Mouse (Mus musculus) urinary bladder, adult 2 months (tissue): ENCODE results near the gene Cmya5. TPM values are rescaled to one million over a fixed set of nuclear protein-coding genes. Genes with fewer than 3 reads are reported as not detected.
"Not testable (repeated sequence)": the region's sequence is repeated elsewhere in the genome, so short reads cannot be mapped to it uniquely, and the experiment has no call there.

ENCODE experiments used
- DNase-seq: peaks from one replicate; pipeline ENCODE4 v3.0.0; 2022; ENCODE audit warnings: low spot score
- polyA plus RNA-seq: library from polyadenylated mRNA; depleted of rRNA; stranded (reverse); fragments of >200 nt; gene quantifications from 2 replicates; pipeline ENCODE4 v1.2.3, GENCODE M21; 2012

The Cmya5 gene
- polyA plus RNA-seq, 1 experiment = 0.76 TPM

- DNase-seq = no peak
Measured at GRCm38 (mm10) chr13:93122321-93122720, 22.2 kb downstream of the Cmya5 start.

GRCm38 (mm10) chr13:93117241-93117640 is 27.3 kb downstream of the Cmya5 start:
- no peak for DNase-seq

- no peak for DNase-seq
Measured at GRCm38 (mm10) chr13:93102340-93103090, 42.0 kb downstream of the Cmya5 start.

DNA sequence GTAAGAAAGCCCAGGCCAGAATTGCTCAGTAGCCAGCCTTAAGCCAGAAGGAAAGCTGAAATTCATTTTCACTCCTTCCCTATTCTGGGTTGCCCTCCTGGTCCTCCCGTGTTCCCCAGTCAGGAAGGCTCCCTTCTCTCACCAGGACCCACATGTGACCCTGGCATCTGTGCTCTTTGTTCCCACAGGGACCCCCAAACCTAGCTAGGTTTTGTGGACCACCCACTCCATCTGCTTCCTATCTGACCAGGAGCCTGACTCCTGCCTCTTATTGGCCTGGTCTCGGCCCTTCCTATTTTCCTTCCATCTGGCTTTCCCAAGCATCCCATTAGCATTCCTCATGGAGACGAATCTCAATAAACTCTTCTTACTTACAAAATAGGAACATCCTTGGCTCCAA is 45.9 kb downstream of the Cmya5 start:
- DNase-seq = no peak

DNA sequence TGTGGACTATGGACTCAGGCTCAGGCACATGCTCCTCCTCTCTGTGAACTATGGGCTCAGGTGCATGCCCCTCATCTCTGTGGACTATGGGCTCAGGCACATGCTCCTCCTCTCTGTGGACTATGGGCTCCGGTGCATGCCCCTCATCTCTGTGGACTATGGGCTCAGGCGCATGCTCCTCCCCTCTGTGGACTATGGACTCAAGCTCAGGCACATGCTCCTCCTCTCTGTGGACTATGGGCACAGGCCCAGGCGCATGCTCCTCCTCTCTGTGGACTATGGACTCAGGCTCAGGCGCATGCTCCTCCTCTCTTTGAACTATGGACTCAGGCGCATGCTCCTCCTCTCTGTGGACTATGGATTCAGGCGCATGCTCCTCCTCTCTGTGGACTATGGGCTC is 47.9 kb downstream of the Cmya5 start:
- no peak for DNase-seq

DNA sequence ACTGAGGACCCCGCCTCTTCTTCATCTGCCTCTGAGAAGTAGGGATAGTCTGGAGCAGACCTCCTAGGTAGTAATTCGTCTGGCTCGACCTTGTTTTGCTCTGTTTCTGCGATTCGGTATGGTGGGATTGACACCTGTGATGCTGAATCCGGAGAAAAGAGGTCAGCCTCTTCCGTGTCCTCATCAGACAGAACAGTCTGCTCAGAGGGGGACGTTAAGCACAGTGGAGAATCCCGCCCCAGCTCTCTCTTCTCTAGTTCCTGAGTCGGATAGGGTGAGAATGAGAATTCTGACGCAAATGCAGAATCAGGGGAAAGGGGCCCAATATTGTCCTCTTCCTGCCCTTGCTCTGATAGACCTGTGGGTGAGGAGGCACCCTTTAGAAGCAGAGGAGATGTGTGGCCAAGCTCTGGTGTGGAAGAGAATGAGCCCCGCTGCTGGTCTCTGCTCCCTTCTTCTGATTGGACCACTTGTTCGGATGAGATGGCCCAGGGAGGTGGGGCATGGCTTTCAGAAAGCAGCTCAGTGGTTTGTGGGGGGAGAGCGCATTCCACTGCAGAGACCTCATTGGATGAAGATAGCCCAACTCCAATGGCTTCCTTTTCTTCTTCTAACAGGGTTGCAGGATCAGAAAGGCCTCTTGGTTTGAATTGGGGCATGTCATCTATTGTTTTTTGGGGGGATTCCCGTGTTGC is 49.3 kb downstream of the Cmya5 start:
- no peak for DNase-seq

DNA sequence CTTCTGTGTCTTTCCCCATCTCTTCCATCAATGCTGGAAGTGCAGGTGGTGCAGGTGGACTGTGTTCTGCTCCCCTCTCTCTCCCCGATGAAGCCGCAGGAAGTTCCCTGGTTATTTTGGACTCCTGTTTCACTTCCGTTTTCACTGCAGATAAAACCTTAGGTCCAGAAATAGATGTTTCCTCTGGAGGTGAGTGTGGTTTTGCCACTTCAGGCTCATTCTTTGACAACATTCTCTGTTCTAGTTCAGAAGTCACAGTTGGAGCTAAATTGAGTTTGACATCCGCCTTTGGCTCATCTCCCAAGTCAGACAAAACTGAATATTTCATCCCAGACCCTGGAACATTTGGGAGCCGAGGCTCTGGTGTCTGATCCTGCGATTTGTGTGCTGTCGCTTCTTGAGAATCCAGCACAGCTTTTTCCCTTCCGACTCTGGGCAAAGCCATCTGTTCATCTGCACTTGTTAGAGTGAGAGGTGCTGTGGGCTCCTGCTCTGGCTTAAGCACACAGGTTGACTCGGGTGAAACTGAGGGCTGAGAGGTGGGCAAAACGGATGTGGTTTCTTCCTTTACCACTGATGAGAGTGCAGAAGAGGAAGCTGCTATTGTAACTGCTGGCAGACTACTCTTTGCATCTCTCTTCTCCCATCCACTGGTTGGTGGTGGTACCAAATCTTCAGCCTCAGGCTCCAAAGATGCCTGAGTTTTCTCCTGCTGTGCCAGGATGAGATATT is 50.2 kb downstream of the Cmya5 start:
- no peak for DNase-seq

DNA sequence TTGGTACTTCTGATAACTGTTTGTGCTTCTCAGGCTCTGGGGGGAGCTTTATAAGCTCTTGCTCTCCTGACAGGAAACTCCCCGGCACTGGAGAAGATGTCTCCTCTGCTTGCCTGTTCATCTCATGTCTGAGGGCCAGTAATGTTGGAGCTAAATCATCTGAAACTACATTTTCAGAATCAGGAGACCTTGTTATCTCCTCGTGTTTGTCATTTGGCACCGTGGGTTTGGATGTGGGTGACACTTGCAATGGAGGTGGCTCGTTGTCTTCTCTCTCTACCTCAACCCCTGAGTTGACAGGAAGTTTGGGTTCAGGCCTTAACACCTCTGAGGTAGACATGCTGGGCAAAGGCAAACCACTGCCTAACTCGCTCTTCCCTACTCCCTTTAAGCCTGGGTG is 50.8 kb downstream of the Cmya5 start:
- DNase-seq = no peak

DNA sequence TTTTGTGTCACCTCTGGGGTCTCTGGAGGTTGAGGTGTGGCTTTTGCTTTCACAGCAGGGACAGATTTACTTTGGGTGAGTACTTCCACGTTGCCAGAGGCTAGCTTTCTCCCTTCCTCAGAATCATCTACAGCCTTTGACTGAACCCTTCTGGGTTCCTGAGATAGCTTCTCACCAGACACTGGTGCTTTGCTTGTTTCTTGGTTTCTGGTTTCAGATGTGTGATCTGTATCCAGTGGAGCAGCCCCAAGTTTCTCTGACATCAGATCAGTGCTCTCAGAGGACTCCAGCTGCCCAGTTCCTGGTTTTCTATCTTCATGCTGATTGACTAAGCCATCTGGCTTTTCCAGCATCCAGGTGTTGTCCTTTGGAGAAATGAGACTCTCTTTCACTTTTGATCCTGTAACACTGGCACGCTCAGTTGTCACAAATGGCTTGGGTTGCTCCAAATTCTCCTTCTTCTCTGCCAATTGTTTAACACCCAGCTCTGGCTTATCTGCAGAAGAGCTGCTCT is 51.6 kb downstream of the Cmya5 start:
- DNase-seq = no peak

DNA sequence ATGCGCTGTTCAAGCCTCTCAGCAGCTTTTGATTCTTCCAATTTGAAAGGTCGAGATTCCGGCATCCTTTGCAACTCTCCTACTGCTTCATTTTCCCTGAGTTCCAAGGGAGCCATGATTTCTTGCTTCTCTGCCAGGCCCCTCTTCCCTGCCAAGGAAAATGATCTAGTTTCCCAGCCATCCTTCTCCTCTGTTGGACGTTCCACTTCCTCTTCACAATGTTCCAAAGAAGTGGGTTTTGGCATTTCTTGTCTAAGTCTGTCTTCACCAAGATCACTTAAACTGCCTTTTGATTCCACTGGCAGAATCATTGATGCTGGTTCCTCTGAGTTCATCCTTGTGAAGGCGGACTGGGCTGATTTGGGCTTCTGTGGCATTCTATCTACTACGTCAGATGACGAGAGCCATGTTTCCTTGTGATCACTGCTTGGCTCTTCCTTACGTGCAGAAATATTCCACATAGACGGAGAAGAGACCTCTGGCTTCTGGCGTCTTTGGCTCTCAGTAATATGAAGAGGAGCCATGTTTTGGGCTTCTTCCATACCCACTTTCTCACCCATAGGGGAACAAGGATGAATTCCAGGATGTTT is 52.6 kb downstream of the Cmya5 start:
- no peak for DNase-seq

DNA sequence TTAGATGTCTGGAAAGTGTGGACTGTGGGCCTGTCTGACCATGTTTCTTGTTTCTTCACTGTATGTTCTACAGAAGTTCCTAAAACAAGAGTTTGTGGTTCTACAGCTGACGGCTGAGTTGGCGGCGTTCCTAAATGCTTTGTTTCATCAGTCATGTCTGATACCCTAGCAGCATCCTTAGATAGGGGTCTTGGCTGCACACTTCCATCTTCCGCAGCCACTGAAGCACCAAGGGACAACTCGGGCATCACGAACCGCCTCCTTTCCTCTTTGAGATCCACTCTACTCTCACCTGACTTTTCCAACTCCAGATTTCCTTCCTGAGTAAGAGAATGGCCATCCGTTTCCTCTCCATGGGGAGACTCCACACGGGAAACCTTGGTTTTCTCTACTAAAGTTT is 53.3 kb downstream of the Cmya5 start:
- no peak for DNase-seq

DNA sequence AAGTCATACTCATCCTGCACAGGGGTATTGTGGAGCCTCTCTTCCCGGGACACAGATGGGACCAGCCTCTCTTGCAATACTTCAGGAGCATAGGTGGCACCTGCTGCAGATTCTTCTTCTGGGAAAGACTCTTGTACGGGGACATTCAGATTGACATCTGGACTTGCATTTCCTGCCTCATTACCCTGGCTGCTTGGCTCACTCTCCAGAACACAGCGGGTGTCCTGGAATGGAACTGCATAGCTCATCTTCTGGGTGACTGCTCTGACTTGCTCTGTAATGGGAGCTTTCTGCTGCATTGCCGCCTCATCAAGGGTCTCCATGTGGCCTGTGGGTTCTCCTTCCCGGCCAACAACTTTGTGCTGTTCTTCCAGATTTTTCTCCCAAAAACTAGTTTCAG is 55.0 kb downstream of the Cmya5 start:
- no peak for DNase-seq

DNA sequence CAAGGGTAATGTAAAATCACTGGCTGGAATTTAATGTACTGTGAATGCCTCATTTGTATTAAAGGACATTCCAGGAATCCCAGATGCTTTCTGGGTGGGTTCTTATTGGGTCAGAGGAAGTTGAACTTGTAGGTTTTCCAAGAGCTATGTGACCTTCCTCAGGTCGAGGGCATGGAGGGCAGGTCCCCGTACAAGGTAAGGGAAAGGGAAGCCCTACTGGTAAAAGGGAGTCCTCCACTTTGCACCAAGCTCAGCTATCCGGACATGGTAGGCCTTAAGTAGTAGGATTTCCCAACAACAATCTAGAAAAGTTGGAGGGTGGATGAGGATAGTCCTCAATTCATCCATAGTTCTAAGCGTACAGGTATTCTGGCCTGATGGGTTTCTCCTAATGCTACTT is 58.8 kb downstream of the Cmya5 start:
- DNase-seq = no peak

- not testable (repeated sequence) for DNase-seq
Measured at GRCm38 (mm10) chr13:93082324-93082723, 62.2 kb downstream of the Cmya5 start.

GRCm38 (mm10) chr13:93080859-93081258 is 63.7 kb downstream of the Cmya5 start:
- DNase-seq = no peak

- no peak for DNase-seq
Measured at GRCm38 (mm10) chr13:93074147-93074641, 70.3 kb downstream of the Cmya5 start.

DNA sequence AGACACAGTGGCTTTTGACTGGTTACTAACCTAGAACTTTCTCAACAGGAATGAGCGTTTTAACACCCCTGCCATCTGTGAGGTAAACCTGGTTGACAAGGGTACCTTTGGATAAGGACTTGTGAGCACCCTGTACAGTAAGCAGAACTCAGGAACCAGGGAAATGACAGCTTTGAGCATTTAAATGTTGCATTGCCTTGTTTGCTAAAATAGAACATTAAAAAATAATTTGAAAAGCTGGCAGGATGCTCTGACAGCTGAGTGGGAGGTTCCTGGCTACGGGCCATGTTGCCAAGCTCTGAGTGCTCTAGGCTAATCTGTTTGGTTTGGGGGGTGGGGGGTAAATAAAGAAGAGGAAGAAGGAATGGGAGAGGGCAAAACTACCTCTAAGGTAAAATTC is 70.9 kb downstream of the Cmya5 start:
- no peak for DNase-seq

DNA sequence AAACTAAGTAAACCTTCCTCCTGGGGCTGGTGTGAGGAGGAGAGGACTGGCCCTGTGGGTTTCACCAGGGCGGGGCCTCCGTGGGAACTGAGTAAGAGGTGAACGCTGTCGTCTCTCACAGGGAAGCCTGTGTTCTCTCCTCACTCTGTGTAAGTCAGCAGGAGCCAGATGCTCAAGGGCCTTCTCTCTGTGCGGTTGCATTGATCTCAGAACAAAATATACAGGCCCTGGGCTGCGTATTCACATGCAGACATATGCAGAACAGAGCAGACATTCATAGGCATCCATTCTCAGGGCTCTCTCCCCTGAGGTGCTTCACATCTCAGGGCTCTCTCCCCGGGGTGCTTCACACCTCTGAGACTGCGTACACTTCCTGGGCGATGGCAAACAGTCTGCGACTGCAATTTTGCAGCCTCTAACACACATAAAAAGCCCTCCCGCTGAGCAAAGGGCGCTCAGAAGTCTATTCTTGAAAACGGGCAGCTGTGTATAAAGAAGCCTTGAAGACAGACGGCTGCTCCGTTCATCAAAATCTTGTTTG is 71.6 kb downstream of the Cmya5 start:
- DNase-seq = no peak

GRCm38 (mm10) chr13:93070406-93070805 is 74.1 kb downstream of the Cmya5 start:
- DNase-seq = no peak

DNA sequence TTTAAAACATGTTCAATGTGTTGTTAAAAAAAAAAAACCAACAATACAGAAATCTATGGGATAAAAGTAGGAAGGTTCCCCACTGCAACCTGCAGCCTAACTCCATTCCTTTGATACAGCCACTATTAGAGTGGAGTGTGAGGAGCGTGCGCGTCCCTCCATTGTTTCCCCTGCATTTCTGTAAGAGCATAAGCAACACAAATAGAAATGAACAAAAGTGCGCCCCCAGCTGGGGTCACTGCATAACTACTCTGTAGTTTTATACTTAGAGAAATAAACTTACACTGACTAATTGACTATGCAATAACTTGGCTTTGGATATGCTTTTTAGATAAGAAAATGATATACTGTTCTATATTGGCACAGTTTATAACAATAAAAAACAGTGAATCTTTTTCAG is 75.0 kb downstream of the Cmya5 start:
- no peak for DNase-seq

DNA sequence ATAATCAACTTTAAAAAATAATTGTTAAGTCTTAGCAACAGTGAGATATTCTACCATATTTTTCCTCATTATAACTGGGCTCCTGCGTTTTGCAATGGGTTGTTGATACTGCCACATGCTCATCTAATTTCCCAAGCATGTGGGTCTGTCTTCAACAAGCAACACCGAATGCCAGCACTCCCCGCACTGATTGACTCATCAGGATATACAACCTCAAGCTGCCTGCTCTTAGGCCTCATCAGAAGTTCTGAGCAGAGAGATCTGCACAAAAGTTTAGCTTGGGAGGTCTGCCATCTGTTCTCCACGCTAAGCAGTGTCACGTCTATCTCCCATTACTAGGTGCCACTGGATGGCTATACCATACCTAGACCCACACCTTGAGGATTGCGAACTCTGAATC is 76.2 kb downstream of the Cmya5 start:
- no peak for DNase-seq
